Mouse (Mus musculus) embryonic facial prominence, embryonic 11.5 days (tissue): ENCODE results near the gene Ddx41. TPM values are rescaled to one million over a fixed set of nuclear protein-coding genes. Genes with fewer than 3 reads are reported as not detected.
A peak's percentile ranks its signal among the peaks of the same experiment; 100 is the strongest.

ENCODE experiments used
- ATAC-seq: fragments of 200-750 bp; cut with Nextera tagmentation; replicated peaks from 2 replicates; pipeline ENCODE4 v1.8.0; 2017; ENCODE audit warnings: low read depth; ENCODE audit not compliant: insufficient number of reproducible peaks, low FRiP score, low TSS enrichment
- DNase-seq: peaks from one replicate; pipeline ENCODE4 v3.0.0-alpha.2; 2015; ENCODE audit warnings: low spot score
- H3K27ac ChIP-seq: fragments of 300-500 bp; sonication (generic); replicated peaks from 2 replicates; pipeline ENCODE4 v1.5.1; 2014; ENCODE audit warnings: mild to moderate bottlenecking, low read depth, low read length, control low read depth
- H3K27me3 ChIP-seq: fragments of 300-500 bp; sonication (generic); 2 replicates; pipeline ENCODE4 v1.6.1; 2014; ENCODE audit warnings: mild to moderate bottlenecking, low read length, moderate library complexity, mixed read lengths; ENCODE audit not compliant: control insufficient read depth, insufficient read depth
- H3K36me3 ChIP-seq: fragments of 300-500 bp; sonication (generic); replicated peaks from 2 replicates; pipeline ENCODE4 v1.6.1; 2014; ENCODE audit warnings: low read depth, mild to moderate bottlenecking, low read length, moderate library complexity, mixed read lengths; ENCODE audit not compliant: control insufficient read depth, insufficient read depth
- H3K4me1 ChIP-seq: fragments of 300-500 bp; sonication (generic); 2 replicates; pipeline ENCODE4 v1.6.1; 2014; ENCODE audit warnings: low read length, mixed read lengths; ENCODE audit not compliant: control insufficient read depth, insufficient read depth
- H3K4me2 ChIP-seq: fragments of 300-500 bp; sonication (generic); 2 replicates; pipeline ENCODE4 v1.6.1; 2014; ENCODE audit warnings: low read depth, mild to moderate bottlenecking, control low read depth, low read length, moderate library complexity
- H3K4me3 ChIP-seq: fragments of 300-500 bp; sonication (generic); 2 replicates; pipeline ENCODE4 v1.5.1; 2014; ENCODE audit warnings: low read depth, low read length, control low read depth
- H3K9ac ChIP-seq: fragments of 300-500 bp; sonication (generic); replicated peaks from 2 replicates; pipeline ENCODE4 v1.6.1; 2014; ENCODE audit warnings: mild to moderate bottlenecking, control low read depth, low read length
- H3K9me3 ChIP-seq: fragments of 300-500 bp; sonication (generic); replicated peaks from 2 replicates; pipeline ENCODE4 v1.6.1; 2016; ENCODE audit warnings: mild to moderate bottlenecking, low read length, inconsistent platforms, mixed read lengths; ENCODE audit not compliant: control insufficient read depth
- WGBS: fragments of 180-500 bp; shearing (Covaris S2); extraction: QIAGEN DNeasy Blood & Tissue Kit; methylation state at CpG from one replicate; pipeline ENCODE4 v1.1.7; 2014; 5-methylcytosine and 5-hydroxymethylcytosine counted together
- polyA plus RNA-seq: library from polyadenylated mRNA; unstranded; fragments of >200 nt; fragmentation: Nextera tagmentation; extraction: Ambion mirVana; gene quantifications from 2 replicates; pipeline ENCODE4 v1.2.1, GENCODE M21; 2014

The Ddx41 gene
- polyA plus RNA-seq, 1 experiment from 2014 or later = 77.7 TPM

- WGBS = 85% methylated on average over 23 of the region's 23 CpGs
- Histone ChIP-seq H3K4me2 (no peak overlapping the region), H3K4me3 (no peak overlapping the region), H3K27ac (no peak overlapping the region), H3K36me3 (no peaks in the 10 kb centered on the region), H3K9me3 (no peaks in the 10 kb centered on the region), H3K27me3 (no peaks in the 10 kb centered on the region), H3K9ac (no peak overlapping the region), H3K4me1 (peaks cover 4% of the 10 kb centered on the region; the same call in 1 of the 2 replicates)
- DNase-seq (no peak), ATAC-seq (no peak)
These were observed 12.4 kb downstream of the Ddx41 start for GRCm38 (mm10) chr13:55523951-55524600.

GRCm38 (mm10) chr13:55523278-55523677, 13.2 kb downstream of the Ddx41 start:
- Histone ChIP-seq H3K4me3 (no peak overlapping the region), H3K4me1 (peaks cover 4% of the 10 kb centered on the region; the same call in 1 of the 2 replicates), H3K27me3 (no peaks in the 10 kb centered on the region), H3K9me3 (no peaks in the 10 kb centered on the region), H3K27ac (no peak overlapping the region), H3K9ac (no peak overlapping the region), H3K36me3 (no peaks in the 10 kb centered on the region), H3K4me2 (no peak overlapping the region; the same call in 1 of the 2 replicates)
- ATAC-seq (0 out of 2 replicates have a peak, but pooled peaks have one; percentile 35), DNase-seq (no peak)
- WGBS = 28% methylated on average over 17 of the region's 17 CpGs

GRCm38 (mm10) chr13:55522730-55523129, 13.7 kb downstream of the Ddx41 start:
- ATAC-seq = no peak
- WGBS = 59% methylated on average over 8 of the region's 8 CpGs
- peaks cover 4% of the 10 kb centered on the region; the same call in 1 of the 2 replicates for H3K4me1 ChIP-seq

GRCm38 (mm10) chr13:55519606-55520005, 16.9 kb downstream of the Ddx41 start:
- Histone ChIP-seq H3K9ac (no peak overlapping the region), H3K9me3 (no peaks in the 10 kb centered on the region), H3K36me3 (no peaks in the 10 kb centered on the region), H3K27me3 (no peaks in the 10 kb centered on the region), H3K4me1 (peaks cover 4% of the 10 kb centered on the region; the same call in 1 of the 2 replicates), H3K4me2 (no peak overlapping the region), H3K4me3 (no peak overlapping the region), H3K27ac (no peak overlapping the region)
- WGBS = 83% methylated on average over 4 of the region's 4 CpGs
- DNase-seq = no peak
- no peak for ATAC-seq

More at GRCm38 (mm10) chr13:55522730-55523129, 13.7 kb downstream of the Ddx41 start:
- no peak overlapping the region for H3K27ac ChIP-seq
- no peaks in the 10 kb centered on the region for H3K27me3 ChIP-seq
- H3K4me2 ChIP-seq = no peak overlapping the region
- no peak for DNase-seq
- H3K9me3 ChIP-seq = no peaks in the 10 kb centered on the region
- H3K9ac ChIP-seq = no peak overlapping the region
- no peak overlapping the region for H3K4me3 ChIP-seq
- H3K36me3 ChIP-seq = no peaks in the 10 kb centered on the region

DNA sequence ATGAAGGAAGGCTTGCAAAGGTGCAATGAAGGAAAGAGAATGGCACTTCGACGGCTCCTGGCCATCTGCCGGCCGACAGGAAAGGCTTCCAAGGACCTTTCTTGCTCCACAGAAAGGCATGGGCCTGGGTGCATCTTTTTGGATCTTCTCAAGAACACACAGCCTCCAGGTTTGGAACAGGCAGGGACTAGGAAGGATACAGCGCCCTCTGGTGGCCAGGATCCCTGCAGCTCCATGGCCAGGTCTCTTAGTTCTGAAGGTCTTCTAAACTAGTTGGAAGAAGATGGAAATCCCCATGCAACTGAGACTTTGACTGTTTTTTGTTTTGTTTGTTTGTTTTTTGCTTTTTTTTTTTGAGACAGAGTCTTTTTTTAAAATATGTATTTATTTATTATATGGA, 19.5 kb downstream of the Ddx41 start:
- no peak for ATAC-seq

DNA sequence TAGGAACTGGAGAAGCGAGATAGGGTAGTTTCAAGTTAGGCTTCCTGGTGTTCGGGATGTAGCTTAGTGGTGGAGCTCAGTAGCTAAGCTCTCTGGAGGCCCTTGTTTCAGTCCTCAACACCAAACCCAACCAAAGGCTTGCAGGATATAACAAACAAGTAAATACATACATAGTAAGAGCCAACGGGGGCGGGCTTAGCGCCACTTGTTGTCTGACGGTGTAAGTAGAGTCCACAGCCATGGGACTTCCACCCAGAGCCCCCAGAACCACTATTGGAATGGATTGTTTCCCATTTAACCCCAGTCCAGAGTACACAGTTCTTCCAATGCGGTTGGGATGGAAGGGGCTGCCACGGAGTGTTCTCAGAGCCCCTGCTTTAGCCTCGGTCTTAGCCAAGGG, 22.6 kb downstream of the Ddx41 start:
- ATAC-seq = no peak
- H3K27ac ChIP-seq = no peak overlapping the region
- WGBS = 29% methylated on average over 9 of the region's 9 CpGs

More for the DNA sequence above, 19.5 kb downstream of the Ddx41 start:
- no peaks in the 10 kb centered on the region for H3K9me3 ChIP-seq
- H3K4me3 ChIP-seq = no peak overlapping the region
- no peak overlapping the region for H3K4me2 ChIP-seq
- H3K4me1 ChIP-seq = peaks cover 5% of the 10 kb centered on the region; the same call in 1 of the 2 replicates
- no peak overlapping the region for H3K27ac ChIP-seq
- WGBS = 6% methylated on average over 5 of the region's 5 CpGs
- no peak overlapping the region for H3K9ac ChIP-seq
- no peaks in the 10 kb centered on the region for H3K36me3 ChIP-seq
- H3K27me3 ChIP-seq = no peaks in the 10 kb centered on the region
- DNase-seq = peak; percentile 93

DNA sequence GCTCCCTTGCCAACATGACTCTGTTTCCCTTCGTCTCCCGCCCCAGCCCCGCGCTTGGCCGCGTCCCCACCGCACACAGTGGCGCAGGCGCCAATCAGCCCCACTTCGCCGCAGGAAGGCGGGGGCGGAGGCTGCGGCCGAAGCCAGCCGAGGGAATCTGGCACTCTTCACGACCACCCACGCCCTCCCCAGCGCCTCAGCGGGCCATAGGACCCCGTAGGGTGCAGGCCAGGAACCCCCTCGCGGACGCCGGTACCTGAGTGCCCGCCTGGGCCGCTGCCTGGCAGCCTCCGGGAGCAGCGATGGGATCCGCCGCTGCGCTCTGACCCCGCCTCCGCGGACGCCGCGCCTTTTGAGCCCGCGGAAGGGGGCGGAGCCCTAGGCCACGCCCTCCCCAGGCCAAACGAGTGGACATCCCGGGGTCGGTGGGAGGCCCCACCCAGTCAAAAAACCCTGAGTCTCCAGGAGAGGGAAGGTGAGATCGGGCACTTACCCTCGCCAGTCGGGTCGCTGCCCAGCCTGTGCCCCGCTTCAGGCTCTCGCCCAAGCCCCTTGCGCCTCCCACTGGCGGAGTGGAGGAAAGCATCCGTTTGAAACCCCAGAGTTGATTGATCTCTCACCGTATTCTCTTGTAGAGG, 23.2 kb downstream of the Ddx41 start, which contains the start of gene Pdlim7:
Gene Pdlim7 (minus strand): TSS at position 566 of the 638 bp plus-strand sequence.
- peaks cover 17% of the 10 kb centered on the region for H3K4me1 ChIP-seq

More for the DNA sequence above, 22.6 kb downstream of the Ddx41 start:
- Histone ChIP-seq H3K9me3 (no peaks in the 10 kb centered on the region), H3K4me1 (peaks cover 17% of the 10 kb centered on the region), H3K27me3 (no peaks in the 10 kb centered on the region), H3K4me3 (peak overlapping the region; percentile 89), H3K9ac (no peak overlapping the region; the same call in 1 of the 2 replicates), H3K36me3 (no peaks in the 10 kb centered on the region; the same call in 1 of the 2 replicates), H3K4me2 (peak overlapping the region; percentile 75)
- DNase-seq = no peak

More for the DNA sequence above, 23.2 kb downstream of the Ddx41 start, which contains the start of gene Pdlim7:
- H3K27me3 ChIP-seq = no peaks in the 10 kb centered on the region
- H3K9ac ChIP-seq = peak within 1 kb of the TSS; percentile 87
- ATAC-seq = peak; percentile 48
- no peaks in the 10 kb centered on the region; the same call in 1 of the 2 replicates for H3K36me3 ChIP-seq
- H3K4me3 ChIP-seq = peak within 1 kb of the TSS; percentile 89
- H3K27ac ChIP-seq = peak within 1 kb of the TSS; percentile 82
- peak within 1 kb of the TSS; percentile 75 for H3K4me2 ChIP-seq
- peak; percentile 92 for DNase-seq
- under 1% methylated on average over 55 of the region's 55 CpGs for WGBS
- H3K9me3 ChIP-seq = no peaks in the 10 kb centered on the region
